Mouse (Mus musculus): ENCODE data around the gene Tldc2. TPM values are rescaled to one million over a fixed set of nuclear protein-coding genes. Genes with fewer than 3 reads are reported as not detected.

Gene Tldc2
- polyA plus RNA-seq, 2 experiments from 2014 or later = not detected

Other genes with a start within 250 kb of the Tldc2 start
- gene Tgif2, start 247.0 kb upstream of the Tldc2 start, polyA plus RNA-seq (2017; shearing (Covaris generic)) = 1 to 10 TPM; 5.2 to 8.5 TPM
- 10 to 100 TPM; 16.3 to 25.4 TPM for gene 4930518I15Rik, start 229.1 kb upstream of the Tldc2 start, polyA plus RNA-seq (2017; shearing (Covaris generic))
- 1 to 10 TPM; 4.1 to 7.6 TPM for gene Rab5if, start 223.9 kb upstream of the Tldc2 start, polyA plus RNA-seq (2017; shearing (Covaris generic))
- gene Sla2, start 199.9 kb upstream of the Tldc2 start, polyA plus RNA-seq (2017; shearing (Covaris generic)) = 10 to 100 TPM; 57.8 to 67.4 TPM
- 100 to 1,000 TPM; 107 to 115 TPM for gene Ndrg3, start 95.0 kb upstream of the Tldc2 start, polyA plus RNA-seq (2017; shearing (Covaris generic))
- gene Dsn1, start 79.9 kb upstream of the Tldc2 start, polyA plus RNA-seq (2017; shearing (Covaris generic)) = 10 to 100 TPM; 16.0 to 17.1 TPM
- under 1 TPM in 1 of 2 experiments, not detected in 1; 0.05 TPM for gene Soga1, start 7.8 kb upstream of the Tldc2 start, polyA plus RNA-seq (2017; shearing (Covaris generic))
- gene Samhd1, start 48.2 kb downstream of the Tldc2 start, polyA plus RNA-seq (2017; shearing (Covaris generic)) = 100 to 1,000 TPM; 574 to 641 TPM
- 10 to 100 TPM; 22.1 to 22.4 TPM for gene Rbl1, start 117.5 kb downstream of the Tldc2 start, polyA plus RNA-seq (2017; shearing (Covaris generic))
- 100 to 1,000 TPM; 181 to 225 TPM for gene Rpn2, start 192.0 kb downstream of the Tldc2 start, polyA plus RNA-seq (2017; shearing (Covaris generic))
- not detected for gene Mroh8, start 192.5 kb downstream of the Tldc2 start, polyA plus RNA-seq (2017; shearing (Covaris generic))

Measured in activated CD4-positive, CD25-positive, alpha-beta regulatory T cell, adult 4 months (primary cell).